Mouse (Mus musculus) small intestine, adult 2 months (tissue): ENCODE measurements around the gene Cib2. TPM values are rescaled to one million over a fixed set of nuclear protein-coding genes. Genes with fewer than 3 reads are reported as not detected.

Experiments used
- H3K27ac ChIP-seq: fragments of 200-500 bp; 2 replicates; pipeline ENCODE4 v1.5.1; 2012; ENCODE audit warnings: low read depth, low read length, control low read depth, inconsistent platforms; ENCODE audit not compliant: insufficient read depth
- H3K27me3 ChIP-seq: fragments of 200-500 bp; 2 replicates; pipeline ENCODE4 v1.6.1; 2012; ENCODE audit warnings: mild to moderate bottlenecking, moderate library complexity, low read length, inconsistent platforms; ENCODE audit not compliant: control insufficient read depth, insufficient read depth
- H3K36me3 ChIP-seq: fragments of 200-500 bp; 2 replicates; pipeline ENCODE4 v1.6.1; 2012; ENCODE audit warnings: mild to moderate bottlenecking, low read length, control low read depth, inconsistent platforms; ENCODE audit not compliant: control insufficient read depth, insufficient read depth
- H3K4me1 ChIP-seq: fragments of 200-500 bp; 2 replicates; pipeline ENCODE4 v1.6.1; 2012; ENCODE audit warnings: low read length, inconsistent platforms, mixed read lengths; ENCODE audit not compliant: control insufficient read depth, insufficient read depth, insufficient read length
- H3K4me3 ChIP-seq: fragments of 200-500 bp; 2 replicates; pipeline ENCODE4 v1.5.1; 2012; ENCODE audit warnings: low read depth, mild to moderate bottlenecking, control low read depth, inconsistent platforms, low read length, moderate library complexity
- CTCF ChIP-seq: fragments of 200-500 bp; IDR thresholded peaks from 2 replicates; pipeline ENCODE4 v1.5.1; 2012; ENCODE audit warnings: low read depth, mild to moderate bottlenecking, control low read depth, inconsistent platforms, low read length, moderate library complexity, mixed read lengths; ENCODE audit not compliant: insufficient replicate concordance, insufficient read length; ENCODE audit errors: extremely low read depth
- POLR2A ChIP-seq: fragments of 200-500 bp; IDR thresholded peaks from 2 replicates; pipeline ENCODE4 v1.6.1; 2012; ENCODE audit warnings: low read depth, mild to moderate bottlenecking, control low read depth, inconsistent platforms, low read length, moderate library complexity
- WGBS: fragments of 180-500 bp; shearing (Covaris S2); methylation state at CpG from one replicate; pipeline ENCODE4 v1.1.7; 2018; 5-methylcytosine and 5-hydroxymethylcytosine counted together
- polyA plus RNA-seq: library from polyadenylated mRNA; depleted of rRNA; stranded (reverse); fragments of >200 nt; gene quantifications from 2 replicates; pipeline ENCODE4 v1.2.3, GENCODE M21; 2012

The Cib2 gene
- polyA plus RNA-seq, 1 experiment = 2.6 TPM

DNA sequence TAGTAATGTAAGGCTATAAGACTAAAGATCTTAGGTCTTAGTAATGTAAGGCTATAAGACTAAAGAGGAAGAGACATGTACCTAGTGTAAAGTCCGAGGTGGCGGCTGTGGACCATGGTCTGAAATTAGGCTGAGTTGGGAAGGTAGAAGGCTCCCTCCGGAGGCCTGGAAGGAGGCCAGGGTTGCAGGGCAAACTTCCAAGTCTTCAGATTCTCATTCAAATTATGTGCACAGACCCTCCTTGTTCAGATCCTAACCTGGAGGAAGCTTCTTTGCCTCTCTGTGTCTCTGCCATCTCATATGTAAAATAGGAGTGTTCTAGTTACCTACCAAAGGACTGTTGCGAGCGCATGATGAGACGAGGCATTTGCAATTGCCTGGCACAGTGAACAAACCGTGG, 23.8 kb downstream of the Cib2 start:
- TF ChIP-seq CTCF = no peak
- Histone ChIP-seq H3K27me3 (no peaks in the 10 kb centered on the region), H3K27ac (no peak overlapping the region), H3K4me1 (no peaks in the 10 kb centered on the region), H3K4me3 (no peak overlapping the region), H3K36me3 (no peaks in the 10 kb centered on the region)
- 58% methylated on average over 7 of the region's 7 CpGs for WGBS

DNA sequence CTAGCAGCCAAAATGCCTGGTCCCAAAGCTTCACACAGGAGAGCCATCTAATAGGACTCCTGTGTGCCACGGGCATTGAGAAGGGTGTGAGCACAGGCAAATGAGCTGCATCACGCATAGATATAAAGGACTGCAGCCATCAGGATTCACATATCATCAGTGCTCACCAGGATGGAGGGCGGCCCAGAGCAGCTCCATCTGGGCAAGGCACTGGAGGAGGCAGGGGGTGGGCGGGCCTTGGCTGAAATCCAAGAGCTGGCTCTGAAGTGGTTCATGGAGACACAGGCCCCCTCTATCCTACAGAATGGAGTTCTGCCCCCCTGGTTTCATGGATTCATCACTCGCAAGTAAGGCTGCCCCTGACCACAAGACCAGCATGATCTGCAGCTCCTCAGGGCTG, 26.0 kb downstream of the Cib2 start:
- Histone ChIP-seq H3K27ac (no peak overlapping the region), H3K4me1 (no peaks in the 10 kb centered on the region), H3K4me3 (no peak overlapping the region), H3K36me3 (no peaks in the 10 kb centered on the region), H3K27me3 (no peaks in the 10 kb centered on the region)
- TF ChIP-seq POLR2A (no peak), CTCF (no peak)
- WGBS = 56% methylated on average over 5 of the region's 5 CpGs

DNA sequence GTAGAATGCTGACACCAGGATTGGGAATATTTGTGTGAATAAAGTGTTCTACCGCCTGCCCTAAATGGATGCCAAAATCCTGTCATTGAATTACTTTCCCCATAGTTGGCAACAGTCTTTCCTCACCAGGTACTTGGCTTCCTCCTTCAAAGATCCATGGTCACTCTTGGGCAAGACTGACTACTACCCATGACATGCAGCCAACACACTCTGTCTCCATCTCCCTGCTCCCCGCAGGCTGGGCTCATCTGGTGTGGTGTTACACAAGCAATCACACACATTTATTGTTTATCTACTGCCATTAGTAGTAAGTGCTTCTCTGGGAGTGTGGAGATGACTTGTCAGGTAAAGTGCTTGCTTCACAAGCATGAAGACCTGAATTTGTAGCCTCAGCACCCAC, 27.1 kb downstream of the Cib2 start:
- no peak overlapping the region for H3K4me3 ChIP-seq
- H3K36me3 ChIP-seq = no peaks in the 10 kb centered on the region
- WGBS = 84% methylated on average over 2 of the region's 2 CpGs
- H3K27me3 ChIP-seq = no peaks in the 10 kb centered on the region
- no peak overlapping the region for H3K27ac ChIP-seq
- no peaks in the 10 kb centered on the region for H3K4me1 ChIP-seq
- TF ChIP-seq POLR2A (no peak), CTCF (no peak)

DNA sequence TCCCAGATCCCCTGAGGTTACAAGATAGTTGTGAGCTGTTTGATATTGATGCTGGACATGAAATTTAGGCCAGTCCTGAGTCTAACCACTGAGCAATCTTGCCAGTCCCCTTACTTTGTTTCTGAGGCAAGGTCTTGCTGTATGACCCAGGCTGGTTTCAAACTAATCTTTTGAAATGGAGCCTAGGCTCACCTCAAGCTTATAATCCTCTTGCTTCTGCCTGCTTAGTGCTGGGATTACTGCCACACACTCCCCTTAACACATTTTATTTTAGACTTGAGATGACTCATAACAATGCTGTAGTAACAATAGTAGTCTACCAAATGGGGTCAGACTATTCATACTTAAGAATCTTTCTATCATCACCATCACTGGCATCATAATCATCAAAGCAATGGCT, 28.6 kb downstream of the Cib2 start:
- Histone ChIP-seq H3K27me3 (no peaks in the 10 kb centered on the region), H3K4me3 (no peak overlapping the region), H3K36me3 (no peaks in the 10 kb centered on the region), H3K27ac (no peak overlapping the region), H3K4me1 (no peaks in the 10 kb centered on the region)
- TF ChIP-seq CTCF (no peak), POLR2A (no peak)

DNA sequence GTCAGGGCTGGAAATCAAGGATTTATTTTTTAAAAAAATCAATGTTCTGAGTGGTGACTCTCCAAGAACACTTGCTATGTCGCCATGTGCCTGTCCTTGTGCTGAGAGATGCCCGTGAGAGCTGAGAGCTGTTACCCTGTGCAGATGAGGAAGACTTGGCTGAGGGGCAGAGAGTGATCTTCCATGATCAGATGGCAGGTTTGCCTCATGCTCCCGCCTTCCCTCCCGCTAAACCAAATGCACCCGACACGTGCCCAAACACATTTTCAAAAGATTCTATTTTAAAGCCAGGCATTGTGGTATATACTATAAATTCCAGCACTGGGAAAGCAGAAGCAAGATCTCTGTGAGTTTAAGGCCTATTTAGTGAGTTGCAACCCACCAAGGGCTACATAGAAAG, 29.2 kb downstream of the Cib2 start:
- Histone ChIP-seq H3K27me3 (no peaks in the 10 kb centered on the region), H3K27ac (no peak overlapping the region), H3K4me1 (no peaks in the 10 kb centered on the region), H3K4me3 (no peak overlapping the region), H3K36me3 (no peaks in the 10 kb centered on the region)
- 85% methylated on average over 6 of the region's 6 CpGs for WGBS
- TF ChIP-seq POLR2A = no peak
- no peak for TF ChIP-seq CTCF

DNA sequence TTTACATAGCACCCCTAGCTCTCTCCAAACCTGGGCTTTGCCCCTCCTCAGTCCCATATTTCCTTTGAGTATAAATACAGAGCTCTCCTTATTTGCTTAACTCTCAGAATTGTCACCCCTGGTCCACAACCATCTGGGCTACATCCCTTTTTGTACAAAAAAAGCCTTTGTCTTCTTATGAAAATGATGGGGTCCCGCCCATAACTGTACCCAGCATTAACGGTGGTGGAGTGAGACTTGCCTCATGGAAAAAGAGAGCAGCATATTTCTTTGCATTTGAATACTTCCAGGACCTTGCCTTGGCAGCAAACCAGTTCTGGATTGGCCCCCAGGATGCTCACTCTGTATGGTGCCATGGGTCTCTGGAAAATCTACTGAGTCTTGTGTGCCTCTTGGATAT, 30.1 kb downstream of the Cib2 start:
- no peaks in the 10 kb centered on the region for H3K27me3 ChIP-seq
- 72% methylated on average over 2 of the region's 2 CpGs for WGBS
- TF ChIP-seq CTCF (no peak), POLR2A (no peak)
- no peaks in the 10 kb centered on the region for H3K4me1 ChIP-seq
- H3K27ac ChIP-seq = no peak overlapping the region
- H3K36me3 ChIP-seq = no peaks in the 10 kb centered on the region
- H3K4me3 ChIP-seq = no peak overlapping the region

DNA sequence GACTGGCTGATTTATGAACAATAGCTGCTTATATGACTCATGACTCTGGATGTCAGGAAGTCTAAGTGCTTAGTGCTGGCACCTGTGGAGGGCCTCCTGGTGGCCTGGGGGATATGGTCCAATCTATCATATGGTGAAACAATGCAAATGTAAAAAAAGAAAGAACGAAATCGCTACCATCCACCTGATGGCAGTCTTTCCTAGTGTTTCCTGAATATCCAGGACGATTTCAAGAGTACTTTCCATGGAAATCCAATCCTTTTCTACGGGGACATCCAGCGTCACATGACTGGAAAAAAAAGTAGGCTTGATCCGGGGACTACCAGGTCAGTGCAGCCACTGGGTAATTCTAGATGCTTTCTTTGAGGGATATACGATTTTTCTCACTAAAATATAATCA, 32.3 kb downstream of the Cib2 start:
- no peak overlapping the region for H3K27ac ChIP-seq
- 64% methylated on average over 7 of the region's 7 CpGs for WGBS
- no peak for TF ChIP-seq CTCF
- TF ChIP-seq POLR2A = no peak
- H3K4me1 ChIP-seq = no peaks in the 10 kb centered on the region
- no peaks in the 10 kb centered on the region for H3K36me3 ChIP-seq
- no peaks in the 10 kb centered on the region for H3K27me3 ChIP-seq
- no peak overlapping the region for H3K4me3 ChIP-seq

DNA sequence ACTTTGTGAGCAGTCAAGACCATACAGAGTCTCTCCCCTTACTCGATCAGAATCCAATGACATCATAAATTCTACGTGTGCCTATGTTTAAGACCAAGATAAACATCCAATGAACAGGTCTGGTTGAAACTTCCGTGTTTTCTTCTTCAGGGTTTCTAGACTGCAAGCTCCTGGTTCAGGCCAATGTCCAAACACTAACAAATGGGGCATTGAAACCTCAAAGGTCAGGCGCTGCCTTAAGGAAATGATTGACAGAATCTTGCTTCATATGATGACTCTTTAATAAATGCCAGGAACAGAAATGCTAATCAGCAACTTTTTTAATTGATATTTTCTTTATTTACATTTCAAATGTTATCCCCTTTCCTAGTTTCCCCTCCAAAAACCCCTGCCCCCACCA, 39.7 kb downstream of the Cib2 start:
- no peaks in the 10 kb centered on the region for H3K36me3 ChIP-seq
- H3K4me3 ChIP-seq = no peak overlapping the region
- H3K27me3 ChIP-seq = no peaks in the 10 kb centered on the region
- no peak for TF ChIP-seq POLR2A
- no peak for TF ChIP-seq CTCF
- 21% methylated on average over 4 of the region's 4 CpGs for WGBS
- H3K4me1 ChIP-seq = no peaks in the 10 kb centered on the region
- no peak overlapping the region for H3K27ac ChIP-seq
